Mouse (Mus musculus): ENCODE results near the gene Gm44511. TPM values are rescaled to one million over a fixed set of nuclear protein-coding genes. Genes with fewer than 3 reads are reported as not detected.

Gm44511 gene
- polyA plus RNA-seq, 1 experiment from 2014 or later, result not detected

Other genes starting within 250 kb of the Gm44511 start
- gene A2ml1, start 244.7 kb downstream of the Gm44511 start, polyA plus RNA-seq (2015; fragmentation: Nextera tagmentation; extraction: Ambion mirVana), result 0.28 and 0.47 TPM in 2 replicates
- not detected in 2 replicates for gene Klrb1a, start 202.8 kb downstream of the Gm44511 start, polyA plus RNA-seq (2015; fragmentation: Nextera tagmentation; extraction: Ambion mirVana)
- gene Clec2h, start 163.9 kb downstream of the Gm44511 start, polyA plus RNA-seq (2015; fragmentation: Nextera tagmentation; extraction: Ambion mirVana), result not detected in 2 replicates
- gene Klrb1, start 103.3 kb downstream of the Gm44511 start, polyA plus RNA-seq (2015; fragmentation: Nextera tagmentation; extraction: Ambion mirVana), result not detected in 2 replicates
- 0.15 TPM in 1 of 2 replicates, not detected in the other for gene Klrb1c, start 37.1 kb downstream of the Gm44511 start, polyA plus RNA-seq (2015; fragmentation: Nextera tagmentation; extraction: Ambion mirVana)
- not detected in 2 replicates for gene Klrb1b, start within 50 bp of the Gm44511 start, polyA plus RNA-seq (2015; fragmentation: Nextera tagmentation; extraction: Ambion mirVana)
- gene Clec2i, start 61.3 kb upstream of the Gm44511 start, polyA plus RNA-seq (2015; fragmentation: Nextera tagmentation; extraction: Ambion mirVana), result not detected in 2 replicates
- 0.45 and 0.60 TPM in 2 replicates for gene BC035044, start 64.8 kb upstream of the Gm44511 start, polyA plus RNA-seq (2015; fragmentation: Nextera tagmentation; extraction: Ambion mirVana)
- not detected in 2 replicates for gene Clec2g, start 108.1 kb upstream of the Gm44511 start, polyA plus RNA-seq (2015; fragmentation: Nextera tagmentation; extraction: Ambion mirVana)
- gene Klrb1f, start 219.6 kb upstream of the Gm44511 start, polyA plus RNA-seq (2015; fragmentation: Nextera tagmentation; extraction: Ambion mirVana), result not detected in 2 replicates